Mouse (Mus musculus): ENCODE data around the gene Slc6a20b. TPM values are rescaled to one million over a fixed set of nuclear protein-coding genes. Genes with fewer than 3 reads are reported as not detected.
"Not testable (repeated sequence)": the region's sequence is repeated elsewhere in the genome, so short reads cannot be mapped to it uniquely, and the experiment has no call there.

Slc6a20b gene
- total RNA-seq (2022): under 1 TPM; 0.18 to 0.76 (median 0.63) TPM

DNA sequence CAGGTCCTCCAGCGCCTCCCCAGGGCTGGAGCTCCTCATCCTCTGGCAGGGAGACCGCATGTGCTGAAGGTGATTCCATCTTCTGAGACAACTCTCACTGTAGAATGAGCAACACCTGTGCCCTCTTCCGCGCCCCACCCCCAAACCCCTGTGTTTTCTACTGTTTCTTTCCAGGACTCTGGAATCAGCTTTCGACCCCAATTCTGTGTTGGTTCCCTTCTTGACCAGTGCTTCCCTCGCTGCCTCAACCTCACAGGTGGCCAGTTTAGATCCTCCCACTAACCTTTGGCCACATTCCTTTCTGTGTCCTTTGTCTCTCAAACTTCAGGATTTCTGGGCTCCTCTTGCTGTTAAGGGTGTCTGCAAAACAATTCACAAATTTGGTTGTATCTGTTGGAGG, at the start of gene Slc6a20b:
Slc6a20b (minus strand) TSS at position 285 of the 400 bp plus-strand sequence.
- DNase-seq (ENCODE audit: low spot score in 2 of 2): no peak

- DNase-seq (ENCODE audit: low spot score in 2 of 2): no peak
Measured at GRCm38 (mm10) chr9:123679198-123679597, 46.8 kb upstream of the Slc6a20b start.

DNA sequence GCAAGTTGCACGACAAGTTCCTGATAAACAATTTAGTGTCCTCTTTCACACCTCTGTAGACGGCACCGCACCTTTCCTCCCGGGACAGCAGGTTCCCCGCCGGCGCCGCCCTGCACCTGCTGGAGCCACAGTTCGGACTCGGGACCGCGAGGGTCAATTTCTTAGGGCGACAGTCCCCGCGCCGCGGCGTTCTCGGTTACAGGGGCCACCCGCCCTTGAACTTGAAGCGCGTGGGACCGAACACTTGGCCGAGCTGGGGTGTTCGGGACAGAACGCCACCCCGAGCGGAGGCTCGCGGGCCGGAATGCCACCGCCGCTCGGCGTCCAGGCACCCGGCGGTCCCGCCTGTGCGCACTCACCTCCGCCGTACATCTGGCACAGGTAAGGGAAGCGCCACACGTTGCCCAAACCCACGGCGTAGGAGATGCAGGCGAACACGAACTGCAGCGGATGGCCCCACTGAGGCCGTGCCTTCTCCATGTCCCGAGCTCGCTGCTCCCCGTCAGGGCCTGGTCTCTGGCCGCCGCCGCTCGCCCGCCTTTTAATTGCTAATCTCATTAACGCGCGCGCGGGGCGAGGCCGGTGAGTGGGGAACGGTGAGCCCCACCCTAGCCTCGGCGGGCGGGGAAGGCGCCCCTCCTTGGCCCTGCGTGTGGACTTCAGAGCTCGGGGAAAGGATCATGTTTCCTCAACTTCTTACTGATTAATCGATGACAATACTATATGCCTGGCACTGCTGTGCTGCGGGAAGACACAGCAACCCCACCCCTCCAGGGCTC, 46.2 kb upstream of the Slc6a20b start, which contains the start of the genes Ccr9 and Slc6a20a:
Ccr9 (plus strand) TSS at position 113 of the 779 bp plus-strand sequence.
Slc6a20a (minus strand) TSS at position 559 of the 779 bp plus-strand sequence.
- no peak for DNase-seq (ENCODE audit: low spot score in 2 of 2)

DNA sequence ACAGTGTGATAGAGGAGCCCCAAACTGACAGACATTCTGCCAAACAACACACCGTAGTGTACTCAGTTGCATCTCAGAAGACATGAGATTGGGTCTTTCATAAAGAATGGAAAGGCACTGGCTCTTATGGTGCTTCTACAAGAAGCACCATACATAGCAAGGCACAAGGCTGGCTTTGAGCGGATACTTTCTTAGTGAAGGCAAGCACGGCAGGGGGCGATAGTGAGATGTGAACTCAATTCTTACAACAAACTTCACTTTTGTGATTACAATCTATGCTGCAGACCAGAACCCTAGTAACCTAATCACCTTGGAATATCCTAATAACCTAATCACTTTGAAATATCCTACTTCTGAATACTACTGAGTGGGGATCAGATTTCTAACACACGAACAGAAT, 33.3 kb upstream of the Slc6a20b start:
- DNase-seq (ENCODE audit: low spot score in 2 of 2): no peak

- DNase-seq (ENCODE audit: low spot score in 2 of 2): not testable (repeated sequence)
Measured at GRCm38 (mm10) chr9:123659986-123660676, 27.8 kb upstream of the Slc6a20b start.

DNA sequence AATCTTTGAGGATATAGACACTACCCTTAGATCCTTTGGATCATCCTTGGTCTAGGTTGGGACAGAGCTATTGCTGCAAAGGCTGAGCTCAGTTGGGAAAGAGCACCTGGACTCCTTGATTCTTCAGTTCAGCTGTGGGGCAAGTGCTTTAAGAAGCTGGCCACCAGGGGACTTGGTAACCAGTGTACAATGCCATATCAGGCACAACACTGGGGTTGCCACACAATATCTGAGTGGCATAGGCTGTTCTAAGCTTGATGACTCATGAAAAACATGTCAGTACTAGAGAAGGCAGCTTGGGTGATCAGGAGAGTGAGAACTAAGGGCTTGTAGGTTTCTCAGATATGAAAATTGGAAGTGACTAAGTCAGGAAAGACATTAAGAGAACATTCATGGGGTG, 26.6 kb upstream of the Slc6a20b start:
- no peak for DNase-seq (ENCODE audit: low spot score in 2 of 2)

- DNase-seq (ENCODE audit: low spot score in 2 of 2): no peak
Measured at GRCm38 (mm10) chr9:123657457-123657856, 25.1 kb upstream of the Slc6a20b start.

DNA sequence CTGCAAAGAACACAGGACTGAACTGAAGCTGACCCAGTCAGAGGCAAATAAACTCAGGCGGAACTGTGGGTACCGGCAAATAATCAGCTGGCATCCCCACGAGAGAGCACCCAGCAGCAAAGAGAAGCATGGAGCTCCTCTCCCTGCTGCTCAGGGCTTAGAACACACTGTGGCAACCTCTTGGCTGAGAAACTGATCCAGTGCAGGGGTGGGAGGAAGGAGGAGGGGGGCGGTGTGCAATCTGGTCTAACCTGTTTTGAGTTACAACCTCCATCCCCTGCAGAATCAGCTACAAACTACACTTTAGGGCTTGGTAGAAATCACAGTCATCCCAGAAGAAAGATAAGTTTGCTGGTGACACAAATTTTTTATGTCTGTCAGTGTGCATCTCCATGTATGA, 19.0 kb upstream of the Slc6a20b start:
- no peak for DNase-seq (ENCODE audit: low spot score in 2 of 2)

GRCm38 (mm10) chr9:123649785-123650511, 17.6 kb upstream of the Slc6a20b start:
- DNase-seq (ENCODE audit: low spot score in 2 of 2): no peak

- DNase-seq (ENCODE audit: low spot score in 2 of 2): no peak
Measured at GRCm38 (mm10) chr9:123640106-123640505, 7.7 kb upstream of the Slc6a20b start.

GRCm38 (mm10) chr9:123638668-123639089, 6.3 kb upstream of the Slc6a20b start:
- DNase-seq (ENCODE audit: low spot score in 2 of 2): no peak

DNA sequence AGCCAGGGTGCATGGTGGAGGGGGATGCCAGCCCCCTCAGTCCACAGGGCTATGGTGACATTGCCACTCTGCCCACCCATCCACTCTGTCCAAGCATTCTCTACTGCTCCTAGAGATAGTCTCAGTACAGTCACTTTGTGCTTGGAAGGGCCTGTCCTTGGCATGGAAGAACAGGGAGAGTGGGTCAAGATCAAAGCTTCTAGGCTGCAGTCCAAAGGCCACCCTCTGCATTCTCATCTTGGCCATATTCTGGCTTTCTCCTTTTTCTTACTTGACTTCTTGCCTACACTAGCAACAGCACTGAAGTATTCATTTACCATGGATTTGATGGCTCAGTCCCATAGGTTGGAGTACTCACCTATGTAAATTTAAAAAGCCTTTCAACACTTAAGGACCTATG, 5.9 kb upstream of the Slc6a20b start:
- no peak for DNase-seq (ENCODE audit: low spot score in 2 of 2)

- DNase-seq (ENCODE audit: low spot score in 2 of 2): no peak
Measured at GRCm38 (mm10) chr9:123636771-123637170, 4.4 kb upstream of the Slc6a20b start.

GRCm38 (mm10) chr9:123632993-123633392, 628 bp upstream of the Slc6a20b start:
- no peak for DNase-seq (ENCODE audit: low spot score in 2 of 2)

- no peak for DNase-seq (ENCODE audit: low spot score in 2 of 2)
Measured at GRCm38 (mm10) chr9:123631666-123632065, 699 bp downstream of the Slc6a20b start.

DNA sequence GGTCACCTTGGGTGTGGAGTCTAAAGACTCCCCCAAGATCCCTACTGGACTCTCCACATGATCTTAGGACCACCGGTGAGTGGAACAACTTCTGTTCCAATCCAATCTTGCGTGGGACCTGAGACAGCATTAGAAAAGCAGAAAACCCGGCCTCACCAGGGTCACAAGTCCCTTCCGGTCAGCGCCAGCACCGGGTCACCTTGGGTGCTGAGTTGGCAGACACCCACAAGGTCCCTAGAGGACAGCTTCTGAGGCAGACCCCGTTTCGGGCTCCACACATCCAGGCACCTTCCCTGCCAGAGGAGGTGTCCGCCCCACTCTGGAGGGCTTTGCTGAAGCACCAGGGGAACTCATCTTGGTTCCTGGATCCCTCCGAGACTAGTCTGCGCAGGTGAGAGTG, 6.5 kb downstream of the Slc6a20b start:
- DNase-seq (ENCODE audit: low spot score in 2 of 2): no peak

GRCm38 (mm10) chr9:123624741-123625140, 7.6 kb downstream of the Slc6a20b start:
- no peak for DNase-seq (ENCODE audit: low spot score in 2 of 2)

GRCm38 (mm10) chr9:123620311-123621098, 11.9 kb downstream of the Slc6a20b start:
- no peak for DNase-seq (ENCODE audit: low spot score in 2 of 2)

DNA sequence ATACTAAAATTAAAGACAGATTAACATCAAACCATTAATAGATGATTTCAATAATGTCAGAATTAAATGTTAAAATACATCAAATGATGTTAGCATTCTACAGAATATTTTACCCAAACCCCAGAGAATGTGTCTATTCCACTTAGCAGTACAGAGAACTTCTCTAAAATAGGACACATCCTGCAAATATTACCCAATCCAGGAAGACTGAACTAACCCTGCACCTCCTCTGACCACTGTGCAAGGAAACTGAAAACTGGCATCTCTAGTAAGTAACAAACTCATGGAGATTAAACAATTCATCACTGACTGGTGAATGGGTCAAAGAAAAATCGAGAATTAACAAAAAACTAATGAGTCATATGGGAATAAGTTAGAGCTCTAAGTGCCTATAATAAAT, 30.8 kb downstream of the Slc6a20b start:
- DNase-seq (ENCODE audit: low spot score in 2 of 2): no peak

DNA sequence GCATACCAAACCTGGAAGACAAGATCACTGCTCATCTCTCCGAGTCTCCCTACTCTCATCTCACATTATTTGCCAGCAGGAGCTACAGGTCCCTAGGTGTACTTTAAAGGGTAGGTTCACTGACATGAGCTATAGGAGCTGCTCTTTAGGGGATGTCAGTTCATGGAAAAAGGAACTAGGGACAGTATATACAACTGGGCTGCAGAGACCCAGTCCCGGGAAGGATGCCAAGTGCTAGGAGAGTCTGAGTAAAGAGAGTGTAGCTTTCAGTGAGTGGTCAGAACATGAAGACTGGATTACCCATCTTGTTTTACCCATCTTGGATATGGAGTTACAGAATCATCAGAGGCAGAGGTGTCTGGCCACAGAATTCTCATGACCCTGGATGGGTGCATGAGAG, 35.0 kb downstream of the Slc6a20b start:
- DNase-seq (ENCODE audit: low spot score in 2 of 2): no peak

GRCm38 (mm10) chr9:123596910-123597309, 35.5 kb downstream of the Slc6a20b start:
- DNase-seq (ENCODE audit: low spot score in 2 of 2): no peak

Measured in left cerebral cortex, adult 8-10 months (tissue).